Mouse (Mus musculus) midbrain, embryonic 12.5 days (tissue): Measurements from ENCODE around the gene Pnrc2. TPM values are rescaled to one million over a fixed set of nuclear protein-coding genes. Genes with fewer than 3 reads are reported as not detected.

Experiments
- ATAC-seq: fragments of 200-750 bp; cut with Nextera tagmentation; 2 replicates; pipeline ENCODE4 v1.8.0; 2017; ENCODE audit warnings: low read depth, moderate TSS enrichment, moderate library complexity; ENCODE audit not compliant: low FRiP score
- H3K27ac ChIP-seq: fragments of 300-500 bp; sonication (generic); replicated peaks from 2 replicates; pipeline ENCODE4 v1.5.1; 2016; ENCODE audit warnings: mild to moderate bottlenecking
- H3K27me3 ChIP-seq: fragments of 300-500 bp; sonication (generic); 2 replicates; pipeline ENCODE4 v1.6.1; 2016; ENCODE audit warnings: mild to moderate bottlenecking
- H3K36me3 ChIP-seq: fragments of 300-500 bp; sonication (generic); 2 replicates; pipeline ENCODE4 v1.6.1; 2016
- H3K4me1 ChIP-seq: fragments of 300-500 bp; sonication (generic); 2 replicates; pipeline ENCODE4 v1.6.1; 2016
- H3K4me2 ChIP-seq: fragments of 300-500 bp; sonication (generic); replicated peaks from 2 replicates; pipeline ENCODE4 v1.6.1; 2016; ENCODE audit warnings: mild to moderate bottlenecking, moderate library complexity
- H3K4me3 ChIP-seq: fragments of 300-500 bp; sonication (generic); 2 replicates; pipeline ENCODE4 v1.5.1; 2016; ENCODE audit warnings: mild to moderate bottlenecking
- H3K9ac ChIP-seq: fragments of 300-500 bp; sonication (generic); replicated peaks from 2 replicates; pipeline ENCODE4 v1.6.1; 2016; ENCODE audit warnings: mild to moderate bottlenecking, moderate library complexity
- H3K9me3 ChIP-seq: fragments of 300-500 bp; sonication (generic); 2 replicates; pipeline ENCODE4 v1.6.1; 2016; ENCODE audit warnings: mild to moderate bottlenecking
- WGBS: fragments of 180-500 bp; shearing (Covaris S2); methylation state at CpG from one replicate; pipeline ENCODE4 v1.1.7; 2016; 5-methylcytosine and 5-hydroxymethylcytosine counted together
- polyA plus RNA-seq: library from polyadenylated mRNA; unstranded; fragments of >200 nt; fragmentation: Nextera tagmentation; extraction: Ambion mirVana; gene quantifications from 2 replicates; pipeline ENCODE4 v1.2.1, GENCODE M21; 2016

Pnrc2 gene
- polyA plus RNA-seq, 1 experiment from 2014 or later = 199 TPM

- 4% methylated on average over 16 of the region's 16 CpGs for WGBS
- Histone ChIP-seq H3K9ac (peak overlapping the region; percentile 41), H3K27me3 (no peaks in the 10 kb centered on the region), H3K4me2 (peak overlapping the region; percentile 45), H3K36me3 (peaks cover 8% of the 10 kb centered on the region; the same call in 1 of the 2 replicates), H3K4me1 (peaks cover 43% of the 10 kb centered on the region), H3K27ac (peak overlapping the region; percentile 36), H3K9me3 (no peaks in the 10 kb centered on the region), H3K4me3 (peak overlapping the region; percentile 13)
- ATAC-seq = no peak
Observed at GRCm38 (mm10) chr4:135876583-135877020, 3.0 kb upstream of the Pnrc2 start.

DNA sequence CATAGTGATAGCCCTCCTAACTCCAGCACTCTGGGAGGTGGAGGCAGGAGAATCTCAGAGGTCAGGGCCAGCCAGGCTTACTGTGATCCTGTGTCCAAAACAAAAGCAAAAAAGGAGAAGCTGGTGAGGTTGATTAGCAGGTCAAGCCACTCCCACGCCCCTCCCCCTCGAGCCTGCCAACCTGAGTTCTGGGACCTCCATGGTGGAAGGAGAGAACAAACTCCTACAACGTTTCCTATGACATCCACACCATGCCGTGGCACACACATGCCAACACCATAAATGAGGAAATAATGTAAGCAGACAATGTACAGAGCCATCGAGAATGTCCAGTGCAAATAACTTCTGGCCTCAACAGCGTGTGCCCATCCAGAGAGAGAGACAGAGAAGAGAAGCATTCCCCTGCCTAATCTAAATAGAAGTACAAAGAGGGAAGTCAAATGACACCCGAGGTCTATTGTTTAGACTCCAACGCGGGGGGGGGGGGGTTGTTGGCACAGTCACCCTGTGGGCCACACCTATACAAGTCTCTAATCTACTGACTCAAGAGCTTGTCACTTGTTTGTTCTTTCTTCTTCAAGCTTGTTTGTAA is 2.4 kb upstream of the Pnrc2 start:
- peaks cover 46% of the 10 kb centered on the region for H3K4me1 ChIP-seq
- peak overlapping the region; percentile 45 for H3K4me2 ChIP-seq
- no peaks in the 10 kb centered on the region for H3K27me3 ChIP-seq
- peaks cover 11% of the 10 kb centered on the region; the same call in 1 of the 2 replicates for H3K36me3 ChIP-seq
- H3K9ac ChIP-seq = peak overlapping the region; percentile 41; the same call in 1 of the 2 replicates
- H3K9me3 ChIP-seq = no peaks in the 10 kb centered on the region
- peak overlapping the region; percentile 13; the same call in 1 of the 2 replicates for H3K4me3 ChIP-seq
- peak overlapping the region; percentile 36 for H3K27ac ChIP-seq
- 4% methylated on average over 9 of the region's 9 CpGs for WGBS
- no peak for ATAC-seq

- Histone ChIP-seq H3K27ac (0 out of 2 replicates have a peak overlapping the region, but pooled peaks have one; percentile 36), H3K27me3 (no peaks in the 10 kb centered on the region), H3K9me3 (no peaks in the 10 kb centered on the region), H3K4me1 (peaks cover 48% of the 10 kb centered on the region), H3K9ac (no peak overlapping the region), H3K36me3 (peaks cover 11% of the 10 kb centered on the region; the same call in 1 of the 2 replicates), H3K4me3 (no peak overlapping the region), H3K4me2 (peak overlapping the region; percentile 45; the same call in 1 of the 2 replicates)
- ATAC-seq = no peak
- 23% methylated on average over 7 of the region's 7 CpGs for WGBS
Observed at GRCm38 (mm10) chr4:135875546-135875945, 1.9 kb upstream of the Pnrc2 start.

GRCm38 (mm10) chr4:135874564-135875535 is 1.2 kb upstream of the Pnrc2 start:
- WGBS = 74% methylated on average over 10 of the region's 10 CpGs
- no peak for ATAC-seq
- peak overlapping the region; percentile 68; the same call in 1 of the 2 replicates for H3K9ac ChIP-seq
- peaks cover 11% of the 10 kb centered on the region; the same call in 1 of the 2 replicates for H3K36me3 ChIP-seq
- no peaks in the 10 kb centered on the region for H3K27me3 ChIP-seq
- H3K9me3 ChIP-seq = no peaks in the 10 kb centered on the region
- H3K27ac ChIP-seq = peak overlapping the region; percentile 99
- H3K4me3 ChIP-seq = no peak overlapping the region
- peaks cover 50% of the 10 kb centered on the region for H3K4me1 ChIP-seq
- peak overlapping the region; percentile 86 for H3K4me2 ChIP-seq

- Histone ChIP-seq H3K36me3 (peaks cover 16% of the 10 kb centered on the region; the same call in 1 of the 2 replicates), H3K4me2 (peak overlapping the region; percentile 86), H3K9me3 (no peaks in the 10 kb centered on the region), H3K4me1 (peaks cover 50% of the 10 kb centered on the region), H3K4me3 (peak overlapping the region; percentile 82), H3K27me3 (no peaks in the 10 kb centered on the region), H3K9ac (peak overlapping the region; percentile 94), H3K27ac (peak overlapping the region; percentile 99)
- ATAC-seq = no peak
- 11% methylated on average over 17 of the region's 17 CpGs for WGBS
Observed at GRCm38 (mm10) chr4:135872589-135873391, 860 bp downstream of the Pnrc2 start.

GRCm38 (mm10) chr4:135872015-135872414 is 1.6 kb downstream of the Pnrc2 start:
- Histone ChIP-seq H3K4me3 (peak overlapping the region; percentile 82), H3K27me3 (no peaks in the 10 kb centered on the region), H3K36me3 (peaks cover 17% of the 10 kb centered on the region; the same call in 1 of the 2 replicates), H3K9me3 (no peaks in the 10 kb centered on the region), H3K4me1 (peaks cover 49% of the 10 kb centered on the region), H3K27ac (peak overlapping the region; percentile 99), H3K9ac (peak overlapping the region; percentile 94), H3K4me2 (peak overlapping the region; percentile 86)
- no peak for ATAC-seq
- WGBS = 64% methylated on average over 3 of the region's 3 CpGs

GRCm38 (mm10) chr4:135870227-135871023 is 3.2 kb downstream of the Pnrc2 start:
- Histone ChIP-seq H3K4me2 (peak overlapping the region; percentile 28), H3K36me3 (peaks cover 21% of the 10 kb centered on the region; the same call in 1 of the 2 replicates), H3K27ac (peak overlapping the region; percentile 52), H3K4me1 (peaks cover 33% of the 10 kb centered on the region), H3K9ac (peak overlapping the region; percentile 4; the same call in 1 of the 2 replicates), H3K4me3 (peak overlapping the region; percentile 18), H3K9me3 (no peaks in the 10 kb centered on the region), H3K27me3 (no peaks in the 10 kb centered on the region)
- 46% methylated on average over 2 of the region's 2 CpGs for WGBS
- no peak for ATAC-seq

DNA sequence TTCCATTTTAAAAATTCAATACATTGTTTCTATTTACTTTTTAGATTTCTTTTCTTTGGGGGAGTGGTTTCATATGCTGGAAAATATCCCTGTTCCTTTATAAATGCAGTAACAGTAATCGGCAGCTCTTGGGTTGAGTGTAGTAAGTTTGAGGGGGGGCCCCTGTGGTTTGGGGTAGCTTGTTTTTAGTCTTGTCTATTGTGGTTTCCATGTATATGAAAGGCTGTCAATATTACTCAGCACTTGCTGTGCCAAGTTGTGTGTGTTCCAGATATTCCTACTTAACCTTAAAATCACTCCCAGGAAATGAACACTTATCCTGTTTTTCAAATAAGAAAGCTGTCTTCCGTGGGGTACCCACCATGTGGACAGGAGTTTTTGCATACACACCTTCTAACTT is 4.7 kb downstream of the Pnrc2 start:
- WGBS = 78% methylated on average over 2 of the region's 2 CpGs
- no peaks in the 10 kb centered on the region for H3K9me3 ChIP-seq

DNA sequence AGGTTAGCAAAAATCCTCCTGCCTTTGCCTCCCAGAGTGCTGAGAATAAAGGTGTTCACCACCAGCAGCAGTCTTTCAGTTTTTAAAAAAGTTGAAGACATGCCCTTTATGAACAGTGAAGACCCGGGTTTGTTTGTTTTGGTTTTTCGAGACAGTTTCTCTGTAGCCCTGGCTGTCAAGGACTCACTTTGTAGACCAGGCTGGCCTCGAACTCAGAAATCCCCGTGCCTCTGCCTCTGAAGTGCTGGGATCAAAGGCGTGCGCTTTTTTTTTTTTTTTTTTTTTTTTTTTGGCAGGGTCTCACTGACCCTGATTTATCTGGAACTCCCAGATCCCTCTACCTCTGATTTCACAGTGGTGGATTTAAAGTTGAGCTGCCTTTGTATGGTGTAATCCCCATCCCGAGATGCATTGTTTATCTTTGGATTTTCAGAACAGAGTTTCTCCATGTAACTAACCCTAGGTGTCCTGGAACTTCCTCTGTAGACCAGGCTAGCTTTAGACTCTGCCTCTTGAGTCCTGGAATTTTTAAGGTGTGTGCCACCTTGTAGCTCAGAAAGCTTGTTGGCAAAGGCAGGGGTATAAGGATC is 16.0 kb downstream of the Pnrc2 start:
- 5% methylated on average over 7 of the region's 7 CpGs for WGBS
- Histone ChIP-seq H3K9me3 (no peaks in the 10 kb centered on the region), H3K27ac (no peak overlapping the region), H3K4me1 (peaks cover 49% of the 10 kb centered on the region), H3K27me3 (no peaks in the 10 kb centered on the region), H3K4me3 (peak overlapping the region; percentile 81), H3K4me2 (peak overlapping the region; percentile 79), H3K9ac (peak overlapping the region; percentile 96), H3K36me3 (0 out of 2 replicates have a peak, but pooled peaks cover 4% of the 10 kb centered on the region)
- no peak for ATAC-seq

More for the DNA sequence above, 4.7 kb downstream of the Pnrc2 start:
- no peaks in the 10 kb centered on the region for H3K27me3 ChIP-seq
- no peak for ATAC-seq
- H3K9ac ChIP-seq = no peak overlapping the region
- peaks cover 21% of the 10 kb centered on the region; the same call in 1 of the 2 replicates for H3K36me3 ChIP-seq
- H3K27ac ChIP-seq = no peak overlapping the region
- peaks cover 19% of the 10 kb centered on the region for H3K4me1 ChIP-seq
- no peak overlapping the region for H3K4me2 ChIP-seq
- H3K4me3 ChIP-seq = no peak overlapping the region

- Histone ChIP-seq H3K36me3 (no peaks in the 10 kb centered on the region), H3K9me3 (no peaks in the 10 kb centered on the region), H3K4me3 (peak overlapping the region; percentile 81), H3K27me3 (no peaks in the 10 kb centered on the region), H3K9ac (peak overlapping the region; percentile 96), H3K4me2 (peak overlapping the region; percentile 79), H3K27ac (peak overlapping the region; percentile 99), H3K4me1 (peaks cover 49% of the 10 kb centered on the region)
- peak; percentile 73 for ATAC-seq
- WGBS = under 1% methylated on average over 82 of the region's 91 CpGs
Observed at GRCm38 (mm10) chr4:135856223-135857091, 17.2 kb downstream of the Pnrc2 start.
